Mouse (Mus musculus) CH12.LX (cell line): ENCODE measurements around the gene Entpd3. TPM values are rescaled to one million over a fixed set of nuclear protein-coding genes. Genes with fewer than 3 reads are reported as not detected.
A peak's percentile ranks its signal among the peaks of the same experiment; 100 is the strongest.

Experiments used
- DNase-seq: peaks from one replicate; pipeline ENCODE4 v3.0.0-alpha.2; 2013; ENCODE audit errors: extremely low read depth
- H3K27ac ChIP-seq: 2 replicates; pipeline ENCODE4 v1.5.1; 2012; ENCODE audit warnings: low read depth, mild to moderate bottlenecking, control low read depth, moderate library complexity; ENCODE audit not compliant: insufficient read depth
- H3K27me3 ChIP-seq: replicated peaks from 2 replicates; pipeline ENCODE3; 2012; ENCODE audit warnings: inconsistent platforms
- H3K36me3 ChIP-seq, 2 experiments: replicated peaks in 1 of 2; 2 replicates each; pipeline versions ENCODE3 to v1.6.1; 2012; ENCODE audit warnings: inconsistent platforms in 1 of 2, low read length in 1 of 2, mild to moderate bottlenecking in 1 of 2, mixed read lengths in 1 of 2, moderate library complexity in 1 of 2; ENCODE audit not compliant: control insufficient read depth in 1 of 2, insufficient read depth in 1 of 2
- H3K4me1 ChIP-seq, 2 experiments: 2 replicates each; pipeline ENCODE4 v1.6.1; 2012; ENCODE audit warnings: inconsistent platforms in 1 of 2, moderate library complexity in 1 of 2; ENCODE audit not compliant: insufficient read depth in 2 of 2, control insufficient read depth in 1 of 2
- H3K4me2 ChIP-seq: 2 replicates; pipeline ENCODE4 v1.6.1; 2012; ENCODE audit warnings: low read depth, mild to moderate bottlenecking, control low read depth; ENCODE audit not compliant: poor library complexity, insufficient read depth, severe bottlenecking
- H3K4me3 ChIP-seq, 3 experiments: fragments of 150-350 bp in 1 of 3; sonication (generic) in 1 of 3; replicated peaks in 1 of 3; 2 replicates each; pipeline versions ENCODE3 to v1.5.1; 2011 to 2012; ENCODE audit warnings: low read depth in 2 of 3, low read length in 2 of 3, mild to moderate bottlenecking in 2 of 3, moderate library complexity in 2 of 3, control low read depth in 1 of 3, improper control_type of control experiment in 1 of 3, inconsistent platforms in 1 of 3, mixed read lengths in 1 of 3; ENCODE audit not compliant: poor library complexity in 1 of 3
- H3K79me2 ChIP-seq: replicated peaks from 2 replicates; pipeline ENCODE4 v1.6.1; 2012; ENCODE audit warnings: mild to moderate bottlenecking, moderate library complexity; ENCODE audit not compliant: control insufficient read depth, poor library complexity, insufficient read depth, severe bottlenecking; ENCODE audit errors: extremely low read depth
- H3K9ac ChIP-seq: 2 replicates; pipeline ENCODE4 v1.6.1; 2012; ENCODE audit warnings: low read depth, mild to moderate bottlenecking, control low read depth, moderate library complexity; ENCODE audit not compliant: insufficient read depth
- H3K9me3 ChIP-seq: replicated peaks from 2 replicates; pipeline ENCODE3; 2012; ENCODE audit warnings: low read length, inconsistent platforms, mixed read lengths
- CHD2 ChIP-seq: IDR thresholded peaks from 2 replicates; pipeline ENCODE4 v1.6.1; 2011; ENCODE audit warnings: low read length, improper control_type of control experiment
- CTCF ChIP-seq, 2 experiments: IDR thresholded peaks in 1 of 2; conservative IDR thresholded peaks in 1 of 2; 2 replicates each; pipeline ENCODE4 v1.5.1; 2011 to 2012; ENCODE audit warnings: low read depth in 2 of 2, low read length in 2 of 2, improper control_type of control experiment in 1 of 2, inconsistent platforms in 1 of 2, mild to moderate bottlenecking in 1 of 2, moderate library complexity in 1 of 2
- E2F4 ChIP-seq: IDR thresholded peaks from 2 replicates; pipeline ENCODE4 v1.6.1; 2011; ENCODE audit warnings: low read depth, low read length, improper control_type of control experiment; ENCODE audit not compliant: insufficient replicate concordance
- EP300 ChIP-seq: IDR thresholded peaks from 2 replicates; pipeline ENCODE4 v1.6.1; 2011; ENCODE audit warnings: low read length, improper control_type of control experiment
- GABPA ChIP-seq: IDR thresholded peaks from 2 replicates; pipeline ENCODE4 v1.6.1; 2012; ENCODE audit warnings: low read depth, low read length, improper control_type of control experiment, inconsistent platforms; ENCODE audit not compliant: insufficient replicate concordance
- JUN ChIP-seq: IDR thresholded peaks from 2 replicates; pipeline ENCODE4 v1.6.1; 2011; ENCODE audit warnings: low read depth, mild to moderate bottlenecking, low read length, improper control_type of control experiment, moderate library complexity; ENCODE audit not compliant: insufficient read depth
- KAT2A ChIP-seq: IDR thresholded peaks from 2 replicates; pipeline ENCODE4 v1.6.1; 2012; ENCODE audit warnings: low read length, improper control_type of control experiment, inconsistent platforms; ENCODE audit not compliant: insufficient replicate concordance
- MAFK ChIP-seq: IDR thresholded peaks from 2 replicates; pipeline ENCODE4 v1.6.1; 2011; ENCODE audit warnings: low read length, improper control_type of control experiment; ENCODE audit not compliant: insufficient replicate concordance
- MAX ChIP-seq: IDR thresholded peaks from 2 replicates; pipeline ENCODE4 v1.6.1; 2011; ENCODE audit warnings: low read length, improper control_type of control experiment
- MAZ ChIP-seq: IDR thresholded peaks from 2 replicates; pipeline ENCODE4 v1.6.1; 2012; ENCODE audit warnings: low read depth, mild to moderate bottlenecking, inconsistent platforms, low read length, improper control_type of control experiment, moderate library complexity
- MEF2A ChIP-seq: IDR thresholded peaks from 2 replicates; pipeline ENCODE4 v1.6.1; 2014; ENCODE audit warnings: low read depth, mild to moderate bottlenecking, inconsistent platforms, low read length, improper control_type of control experiment, borderline replicate concordance
- MXI1 ChIP-seq: IDR thresholded peaks from 2 replicates; pipeline ENCODE4 v1.6.1; 2011; ENCODE audit warnings: mild to moderate bottlenecking, low read depth, low read length, improper control_type of control experiment
- MYC ChIP-seq: IDR thresholded peaks from 2 replicates; pipeline ENCODE4 v1.6.1; 2011; ENCODE audit warnings: low read depth, mild to moderate bottlenecking, improper control_type of control experiment, low read length
- NELFE ChIP-seq: IDR thresholded peaks from 2 replicates; pipeline ENCODE4 v1.6.1; 2011; ENCODE audit warnings: low read depth, low read length, improper control_type of control experiment
- NRF1 ChIP-seq: IDR thresholded peaks from 2 replicates; pipeline ENCODE4 v1.6.1; 2014; ENCODE audit warnings: low read depth, mild to moderate bottlenecking, inconsistent platforms, low read length, improper control_type of control experiment, moderate library complexity
- POLR2A ChIP-seq: IDR thresholded peaks from 2 replicates; pipeline ENCODE4 v1.6.1; 2011; ENCODE audit warnings: low read depth, mild to moderate bottlenecking, improper control_type of control experiment, low read length
- POLR2AphosphoS2 ChIP-seq: IDR thresholded peaks from 2 replicates; pipeline ENCODE4 v1.6.1; 2011; ENCODE audit warnings: low read depth, low read length, improper control_type of control experiment
- RAD21 ChIP-seq: IDR thresholded peaks from 2 replicates; pipeline ENCODE4 v1.6.1; 2011; ENCODE audit warnings: low read depth, mild to moderate bottlenecking, low read length, improper control_type of control experiment, moderate library complexity
- SMC3 ChIP-seq: IDR thresholded peaks from 2 replicates; pipeline ENCODE4 v1.6.1; 2011; ENCODE audit warnings: low read depth, low read length, improper control_type of control experiment
- TBP ChIP-seq: conservative IDR thresholded peaks from 2 replicates; pipeline ENCODE4 v1.6.1; 2011; ENCODE audit warnings: low read depth, low read length, improper control_type of control experiment
- USF1 ChIP-seq: IDR thresholded peaks from 2 replicates; pipeline ENCODE4 v1.6.1; 2014; ENCODE audit warnings: low read depth, mild to moderate bottlenecking, inconsistent platforms, low read length, improper control_type of control experiment
- USF2 ChIP-seq: conservative IDR thresholded peaks from 2 replicates; pipeline ENCODE4 v1.6.1; 2011; ENCODE audit warnings: low read depth, low read length, improper control_type of control experiment
- ZC3H11A ChIP-seq: IDR thresholded peaks from 2 replicates; pipeline ENCODE4 v1.6.1; 2012; ENCODE audit warnings: low read depth, mild to moderate bottlenecking, inconsistent platforms, low read length, improper control_type of control experiment
- ZKSCAN1 ChIP-seq: IDR thresholded peaks from 2 replicates; pipeline ENCODE4 v1.6.1; 2012; ENCODE audit warnings: low read depth, inconsistent platforms, low read length, improper control_type of control experiment, borderline replicate concordance
- ZMIZ1 ChIP-seq: IDR thresholded peaks from 2 replicates; pipeline ENCODE4 v1.6.1; 2012; ENCODE audit warnings: low read depth, mild to moderate bottlenecking, inconsistent platforms, low read length, improper control_type of control experiment
- dilution Hi-C: fragments of 300-500 bp; cut with MboI; formaldehyde crosslinking; loops from 2 replicates; pipeline ENCODE4 v1.14.3; 2020; ENCODE audit warnings: low sequenced_read_pairs; ENCODE audit not compliant: extremely low pct_unique_long_range_greater_than_20kb, extremely low pct_ligation_motif_present
- in situ Hi-C: fragments of 300-500 bp; cut with MboI; formaldehyde crosslinking; loops from 3 replicates; pipeline ENCODE4 v1.14.3; 2019; ENCODE audit warnings: low sequenced_read_pairs, low pct_ligation_motif_present, low pct_unique_long_range_greater_than_20kb, mixed read lengths
- polyA plus RNA-seq: library from polyadenylated mRNA; unstranded; fragments of >175 nt; gene quantifications from 2 replicates; pipeline ENCODE4 v1.2.1, GENCODE M21; 2012; ENCODE audit warnings: low read depth; ENCODE audit not compliant: insufficient read length
- total RNA-seq, 2 experiments: library from RNA; depleted of rRNA; stranded (reverse); fragments of 300-350 nt in 1 of 2; fragments of >200 nt in 1 of 2; gene quantifications; 2 replicates each; pipeline ENCODE4 v1.2.3; 2012 to 2014

Entpd3 gene
- total and polyA plus RNA-seq, 3 experiments = 0.04 TPM; not detected in 2

DNA sequence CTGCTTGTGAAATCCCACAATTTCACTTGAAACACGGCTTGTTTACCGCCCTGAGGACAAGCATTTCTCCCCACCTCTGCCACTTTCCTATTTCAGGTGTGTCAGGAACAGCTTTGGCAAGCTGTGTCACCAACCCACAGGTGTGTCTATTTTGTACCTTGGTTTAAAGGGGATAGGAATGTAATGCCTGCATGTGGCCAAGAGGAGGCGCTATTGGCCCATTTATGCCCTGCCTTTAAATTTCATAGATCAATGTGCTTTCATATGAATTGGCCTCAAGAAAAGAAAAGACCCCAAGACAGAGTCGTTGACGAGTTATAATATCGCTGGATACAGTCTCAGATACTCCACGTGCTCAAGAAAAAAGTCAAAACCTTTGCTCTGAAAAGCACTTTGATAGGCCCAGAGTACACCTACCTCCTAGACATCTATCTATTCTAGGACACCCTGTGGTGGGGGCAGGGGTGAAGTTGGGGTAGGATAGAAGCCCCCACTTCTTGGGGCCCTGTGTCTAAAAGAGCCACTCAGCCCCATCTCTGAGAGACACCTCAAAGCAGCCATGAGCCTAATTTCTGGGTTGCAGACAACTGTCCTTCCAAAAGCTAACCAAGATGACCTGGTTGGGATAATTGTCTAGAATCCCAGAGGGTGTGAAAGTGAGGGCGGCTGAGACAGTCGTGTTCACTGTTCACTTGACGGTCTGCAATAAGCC is 38.3 kb upstream of the Entpd3 start:
- no peaks in the 10 kb centered on the region for H3K79me2 ChIP-seq
- H3K9ac ChIP-seq = no peak overlapping the region
- no peak overlapping the region for H3K27ac ChIP-seq
- TF ChIP-seq NELFE (peak; percentile 24; the same call in 1 of the 2 replicates), ZKSCAN1 (no peak), RAD21 (peak; percentile 83), CTCF (conservative IDR thresholded peaks at IDR 0.05 in 1 of 2, IDR thresholded peaks at IDR 0.05 in 1 of 2; ENCODE audit: low read depth in 2 of 2, low read length in 2 of 2) (peak; percentile 73 to 85), MYC (peak; percentile 36; the same call in 1 of the 2 replicates), USF2 (no peak), SMC3 (peak; percentile 50)
- no peak overlapping the region for H3K4me2 ChIP-seq
- peaks cover 5% of the 10 kb centered on the region for H3K9me3 ChIP-seq
- no peak overlapping the region for H3K4me3 ChIP-seq
- DNase-seq = peak; percentile 41
- H3K36me3 ChIP-seq = peaks cover 0 to 11% of the 10 kb centered on the region in 2 experiments
- no peaks in the 10 kb centered on the region for H3K27me3 ChIP-seq
- H3K4me1 ChIP-seq = peaks cover 0 to 7% of the 10 kb centered on the region in 2 experiments; a peak in 2 of 4 replicates
- in situ Hi-C loops = loop anchor here (5.0 kb wide), 1 partner anchor 66 kb away; no protein-coding TSS in a partner anchor
- dilution Hi-C loops = no loop called here

- H3K4me2 ChIP-seq = peak overlapping the region; percentile 3; the same call in 1 of the 2 replicates
Measured at GRCm38 (mm10) chr9:120502013-120502412, 37.6 kb upstream of the Entpd3 start.

More at GRCm38 (mm10) chr9:120502013-120502412, 37.6 kb upstream of the Entpd3 start:
- H3K4me3 ChIP-seq = no peak overlapping the region
- peaks cover 0 to 7% of the 10 kb centered on the region in 2 experiments; a peak in 2 of 4 replicates for H3K4me1 ChIP-seq
- dilution Hi-C loops (no loop called here), in situ Hi-C loops (loop anchor here (5.0 kb wide), 1 partner anchor 65 kb away; no protein-coding TSS in a partner anchor)
- no peak overlapping the region for H3K9ac ChIP-seq
- DNase-seq = peak; percentile 91
- H3K9me3 ChIP-seq = peaks cover 12% of the 10 kb centered on the region
- TF ChIP-seq TBP (0 out of 2 replicates have a peak, but pooled peaks have one; percentile 36), USF1 (no peak), CHD2 (no peak), MXI1 (peak; percentile 73), JUN (no peak), ZC3H11A (no peak; the same call in 1 of the 2 replicates), KAT2A (no peak), RAD21 (peak; percentile 98), NRF1 (0 out of 2 replicates have a peak, but pooled peaks have one; percentile 23), POLR2AphosphoS2 (no peak), MAZ (no peak), CTCF (conservative IDR thresholded peaks at IDR 0.05 in 1 of 2, IDR thresholded peaks at IDR 0.05 in 1 of 2; ENCODE audit: low read depth in 2 of 2, low read length in 2 of 2) (peak; percentile 96 to 99), MYC (peak; percentile 98), POLR2A (no peak), NELFE (peak; percentile 21; the same call in 1 of the 2 replicates), SMC3 (peak; percentile 75), GABPA (no peak), MEF2A (no peak), MAFK (no peak), E2F4 (no peak), EP300 (no peak), MAX (peak; percentile 83), ZKSCAN1 (no peak), ZMIZ1 (no peak)
- H3K36me3 ChIP-seq = peaks cover 0 to 6% of the 10 kb centered on the region in 2 experiments
- H3K79me2 ChIP-seq = no peaks in the 10 kb centered on the region
- no peak overlapping the region for H3K27ac ChIP-seq
- H3K27me3 ChIP-seq = no peaks in the 10 kb centered on the region
